Mouse (Mus musculus) forebrain, embryonic 12.5 days (tissue): ENCODE data around the gene Krtap28-10. TPM values are rescaled to one million over a fixed set of nuclear protein-coding genes. Genes with fewer than 3 reads are reported as not detected.

ENCODE experiments used
- ATAC-seq: fragments of 200-750 bp; cut with Nextera tagmentation; 2 replicates; pipeline ENCODE4 v1.8.0; 2017; ENCODE audit warnings: moderate TSS enrichment; ENCODE audit not compliant: low FRiP score
- H3K27ac ChIP-seq: fragments of 300-500 bp; sonication (generic); 2 replicates; pipeline ENCODE4 v1.5.1; 2016; ENCODE audit warnings: mild to moderate bottlenecking
- H3K27me3 ChIP-seq: fragments of 300-500 bp; sonication (generic); 2 replicates; pipeline ENCODE4 v1.6.1; 2016; ENCODE audit warnings: mild to moderate bottlenecking
- H3K36me3 ChIP-seq: fragments of 300-500 bp; sonication (generic); replicated peaks from 2 replicates; pipeline ENCODE4 v1.6.1; 2016; ENCODE audit warnings: mild to moderate bottlenecking
- H3K4me1 ChIP-seq: fragments of 300-500 bp; sonication (generic); 2 replicates; pipeline ENCODE4 v1.6.1; 2016
- H3K4me2 ChIP-seq: fragments of 300-500 bp; sonication (generic); 2 replicates; pipeline ENCODE4 v1.6.1; 2016; ENCODE audit warnings: mild to moderate bottlenecking, moderate library complexity
- H3K4me3 ChIP-seq: fragments of 300-500 bp; sonication (generic); replicated peaks from 2 replicates; pipeline ENCODE4 v1.5.1; 2016; ENCODE audit warnings: mild to moderate bottlenecking
- H3K9ac ChIP-seq: fragments of 300-500 bp; sonication (generic); 2 replicates; pipeline ENCODE4 v1.6.1; 2016; ENCODE audit warnings: mild to moderate bottlenecking
- H3K9me3 ChIP-seq: fragments of 300-500 bp; sonication (generic); 2 replicates; pipeline ENCODE4 v1.6.1; 2016
- WGBS: fragments of 180-500 bp; shearing (Covaris S2); methylation state at CpG from one replicate; pipeline ENCODE4 v1.1.7; 2016; 5-methylcytosine and 5-hydroxymethylcytosine counted together
- polyA plus RNA-seq: library from polyadenylated mRNA; unstranded; fragments of >200 nt; fragmentation: Nextera tagmentation; extraction: Ambion mirVana; gene quantifications from 2 replicates; pipeline ENCODE4 v1.2.1, GENCODE M21; 2016

Gene Krtap28-10
- not detected in 2 replicates for polyA plus RNA-seq

- no peak within 1 kb of the TSS for H3K9ac ChIP-seq
- H3K4me1 ChIP-seq, result peaks cover 5% of the 10 kb centered on the region; the same call in 1 of the 2 replicates
- no peak within 1 kb of the TSS for H3K4me3 ChIP-seq
- 0 out of 2 replicates have a peak, but pooled peaks cover 3% of the 10 kb centered on the region for H3K27me3 ChIP-seq
- no peaks in the 10 kb centered on the region for H3K9me3 ChIP-seq
- ATAC-seq, result no peak
- H3K4me2 ChIP-seq, result no peak within 1 kb of the TSS
- H3K36me3 ChIP-seq, result no peaks in the 10 kb centered on the region
- H3K27ac ChIP-seq, result no peak within 1 kb of the TSS
- 87% methylated on average over 2 of the region's 2 CpGs for WGBS
Measured at GRCm38 (mm10) chr1:83042380-83042779, at the start of gene Krtap28-10. Gene Krtap28-10 (minus strand): TSS chr1:83042480.

GRCm38 (mm10) chr1:83091268-83091667, 49.0 kb upstream of the Krtap28-10 start:
- Histone ChIP-seq H3K27ac (no peak overlapping the region), H3K4me3 (no peak overlapping the region), H3K4me1 (no peaks in the 10 kb centered on the region), H3K9me3 (no peaks in the 10 kb centered on the region), H3K27me3 (no peaks in the 10 kb centered on the region), H3K9ac (no peak overlapping the region), H3K4me2 (no peak overlapping the region), H3K36me3 (no peaks in the 10 kb centered on the region)
- ATAC-seq, result no peak
- WGBS, result 76% methylated on average over 3 of the region's 3 CpGs

DNA sequence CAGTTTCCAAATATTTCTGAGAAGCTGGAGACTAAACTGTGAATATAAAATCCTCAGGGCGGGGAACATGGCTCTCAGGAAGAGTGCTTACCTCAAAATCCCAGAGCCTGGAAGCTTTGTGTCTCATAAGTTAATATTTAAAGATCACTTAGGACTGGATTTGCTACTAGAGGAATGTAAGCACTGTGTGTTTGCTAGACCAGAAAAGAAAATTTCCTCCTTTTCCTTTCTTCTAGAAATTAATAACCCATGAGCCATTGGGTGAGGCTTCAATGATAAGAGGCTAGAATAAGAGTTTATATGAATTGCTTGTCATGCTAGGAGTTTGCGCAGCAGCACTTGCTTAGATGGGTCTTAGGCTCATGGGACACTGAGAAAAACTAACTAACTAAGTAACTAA, 42.5 kb upstream of the Krtap28-10 start:
- WGBS, result 92% methylated on average over 2 of the region's 2 CpGs
- no peak overlapping the region for H3K9ac ChIP-seq
- no peak overlapping the region for H3K27ac ChIP-seq
- no peaks in the 10 kb centered on the region for H3K4me1 ChIP-seq
- H3K4me2 ChIP-seq, result no peak overlapping the region
- no peaks in the 10 kb centered on the region for H3K9me3 ChIP-seq
- ATAC-seq, result no peak
- H3K36me3 ChIP-seq, result no peaks in the 10 kb centered on the region
- H3K4me3 ChIP-seq, result no peak overlapping the region
- no peaks in the 10 kb centered on the region for H3K27me3 ChIP-seq

DNA sequence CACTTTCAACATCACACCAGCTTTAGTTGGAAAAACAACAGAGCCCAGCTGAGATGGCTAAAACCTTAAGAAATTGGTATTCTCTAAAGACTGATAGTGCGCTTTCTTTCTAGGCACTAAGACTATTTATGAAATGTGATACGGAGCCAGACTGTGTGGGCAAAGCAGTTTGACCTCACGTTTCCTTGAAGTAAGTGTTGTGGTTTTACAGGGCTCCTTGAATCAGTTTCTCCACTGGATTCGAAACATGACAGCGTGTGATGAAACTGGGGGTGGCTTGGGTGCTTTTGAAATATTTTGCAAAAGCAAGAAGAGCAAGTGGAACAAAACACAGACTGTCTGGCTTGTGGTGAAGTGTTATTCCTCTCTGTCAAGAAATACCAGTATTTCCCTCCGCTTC, 34.7 kb upstream of the Krtap28-10 start:
- Histone ChIP-seq H3K27me3 (no peaks in the 10 kb centered on the region), H3K9ac (no peak overlapping the region), H3K4me2 (no peak overlapping the region), H3K4me1 (peaks cover 4% of the 10 kb centered on the region), H3K4me3 (no peak overlapping the region), H3K36me3 (no peaks in the 10 kb centered on the region), H3K9me3 (no peaks in the 10 kb centered on the region), H3K27ac (no peak overlapping the region)
- ATAC-seq, result no peak
- WGBS, result 88% methylated on average over 6 of the region's 6 CpGs

DNA sequence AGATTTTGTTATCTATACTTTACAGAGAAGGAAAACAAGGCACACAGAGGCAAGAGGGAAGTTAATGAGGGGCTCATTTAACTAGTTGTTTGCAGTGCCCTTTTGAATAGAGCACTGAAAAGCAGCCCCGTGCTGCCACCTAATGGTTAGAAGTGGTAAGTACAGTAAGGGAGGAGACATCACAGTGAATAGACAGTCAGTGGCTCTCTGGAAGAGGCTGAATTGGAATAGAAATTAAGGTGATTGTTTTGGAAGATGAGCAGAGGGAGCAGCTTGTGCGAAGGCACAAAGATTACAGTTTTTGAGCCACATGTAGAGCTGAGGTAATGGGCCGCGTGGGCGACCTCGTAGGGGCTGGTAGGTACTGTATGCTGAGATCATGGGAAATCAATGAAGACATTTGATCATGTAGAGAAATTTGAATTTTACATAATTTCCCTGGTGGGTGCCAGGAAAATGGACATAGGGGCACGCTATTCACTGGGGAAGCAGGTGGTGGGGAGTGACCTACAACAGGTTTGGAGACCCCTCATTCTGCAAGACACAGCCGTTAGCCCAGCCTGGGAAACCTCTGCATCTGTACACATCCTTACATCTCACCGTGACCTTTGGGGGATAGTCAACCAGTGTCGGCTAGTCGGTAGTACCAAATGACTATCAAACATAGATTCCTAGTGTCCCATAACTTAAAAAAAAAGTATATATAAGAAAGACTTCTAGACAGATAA, 34.1 kb upstream of the Krtap28-10 start:
- WGBS, result 52% methylated on average over 11 of the region's 11 CpGs
- Histone ChIP-seq H3K4me3 (peak overlapping the region; percentile 22), H3K27ac (no peak overlapping the region), H3K27me3 (no peaks in the 10 kb centered on the region), H3K9me3 (no peaks in the 10 kb centered on the region), H3K4me2 (peak overlapping the region; percentile 42), H3K4me1 (peaks cover 4% of the 10 kb centered on the region), H3K36me3 (no peaks in the 10 kb centered on the region), H3K9ac (no peak overlapping the region)
- ATAC-seq, result peak; percentile 87

- Histone ChIP-seq H3K4me3 (peak overlapping the region; percentile 22), H3K27me3 (no peaks in the 10 kb centered on the region), H3K36me3 (no peaks in the 10 kb centered on the region), H3K9ac (no peak overlapping the region), H3K4me2 (peak overlapping the region; percentile 42), H3K27ac (no peak overlapping the region), H3K4me1 (peaks cover 4% of the 10 kb centered on the region), H3K9me3 (no peaks in the 10 kb centered on the region)
- 36% methylated on average over 15 of the region's 15 CpGs for WGBS
- peak; percentile 17; the same call in 1 of the 2 replicates for ATAC-seq
Measured at GRCm38 (mm10) chr1:83075526-83076189, 33.4 kb upstream of the Krtap28-10 start.

- H3K4me1 ChIP-seq, result no peaks in the 10 kb centered on the region
- no peak overlapping the region for H3K27ac ChIP-seq
- H3K27me3 ChIP-seq, result no peaks in the 10 kb centered on the region
- no peak overlapping the region for H3K4me3 ChIP-seq
- no peak overlapping the region for H3K9ac ChIP-seq
- H3K9me3 ChIP-seq, result no peaks in the 10 kb centered on the region
- no peak overlapping the region for H3K4me2 ChIP-seq
- WGBS, result 90% methylated on average over 10 of the region's 10 CpGs
- ATAC-seq, result no peak
- no peaks in the 10 kb centered on the region for H3K36me3 ChIP-seq
Measured at GRCm38 (mm10) chr1:83067205-83067604, 24.9 kb upstream of the Krtap28-10 start.

GRCm38 (mm10) chr1:83066577-83066976, 24.3 kb upstream of the Krtap28-10 start:
- Histone ChIP-seq H3K9me3 (no peaks in the 10 kb centered on the region), H3K27me3 (no peaks in the 10 kb centered on the region), H3K9ac (no peak overlapping the region), H3K4me3 (no peak overlapping the region), H3K36me3 (no peaks in the 10 kb centered on the region), H3K4me1 (no peaks in the 10 kb centered on the region), H3K4me2 (no peak overlapping the region), H3K27ac (no peak overlapping the region)
- ATAC-seq, result no peak
- whole genome bisulfite sequencing, result 76% methylated on average over 4 of the region's 4 CpGs

DNA sequence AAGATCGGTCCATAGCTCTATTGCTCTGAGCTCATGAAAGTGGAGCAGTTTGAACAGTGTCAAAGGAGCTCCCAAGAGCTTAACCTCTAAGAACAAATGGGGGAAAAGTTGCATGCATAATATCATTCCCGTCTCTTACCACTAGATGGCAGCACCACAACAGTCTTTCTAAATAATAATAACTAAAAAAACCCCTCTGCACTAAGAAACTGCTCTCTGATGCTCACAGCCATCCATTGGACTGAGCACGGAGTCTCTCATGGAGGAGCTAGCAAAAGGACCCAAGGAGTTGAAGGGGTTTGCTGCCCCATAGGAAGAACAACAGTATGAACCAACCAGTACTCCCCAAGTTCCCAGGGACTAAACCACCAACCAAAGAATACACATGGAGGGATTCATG, 22.6 kb upstream of the Krtap28-10 start:
- Histone ChIP-seq H3K4me3 (no peak overlapping the region), H3K4me2 (no peak overlapping the region), H3K9ac (no peak overlapping the region), H3K27me3 (no peaks in the 10 kb centered on the region), H3K9me3 (no peaks in the 10 kb centered on the region), H3K4me1 (no peaks in the 10 kb centered on the region), H3K27ac (no peak overlapping the region), H3K36me3 (no peaks in the 10 kb centered on the region)
- 27% methylated on average over 3 of the region's 3 CpGs for WGBS
- no peak for ATAC-seq

GRCm38 (mm10) chr1:83060643-83061042, 18.4 kb upstream of the Krtap28-10 start, which contains the start of gene Krtap28-13:
Gene Krtap28-13 (plus strand): TSS chr1:83060930.
- H3K36me3 ChIP-seq, result no peaks in the 10 kb centered on the region
- 96% methylated on average over 4 of the region's 4 CpGs for WGBS

DNA sequence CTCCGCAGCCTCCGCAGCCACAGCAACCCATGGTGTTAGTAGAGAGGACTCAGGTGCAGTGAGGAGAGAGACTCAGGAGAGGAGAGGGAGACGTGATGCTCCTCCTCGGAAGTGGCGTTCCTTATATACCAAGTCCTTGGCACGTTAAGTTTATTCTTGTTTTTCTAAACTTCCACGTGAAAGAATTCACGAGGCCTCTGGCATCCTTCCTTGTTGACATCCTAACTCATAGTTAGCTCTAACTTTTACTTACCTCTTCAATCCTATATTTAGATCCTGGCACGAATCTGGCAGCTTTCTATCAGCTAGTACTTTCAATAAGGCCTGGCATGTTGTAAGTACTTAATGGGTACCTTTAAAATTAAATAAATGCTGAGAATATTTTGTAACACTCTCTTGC, 17.0 kb upstream of the Krtap28-10 start, which contains the start of gene A030005K14Rik:
Gene A030005K14Rik (minus strand): TSS at position 101 of the 400 bp plus-strand sequence.
- Histone ChIP-seq H3K4me3 (no peak within 1 kb of the TSS), H3K4me2 (no peak within 1 kb of the TSS), H3K4me1 (no peaks in the 10 kb centered on the region), H3K9ac (no peak within 1 kb of the TSS), H3K36me3 (no peaks in the 10 kb centered on the region), H3K9me3 (no peaks in the 10 kb centered on the region), H3K27ac (no peak within 1 kb of the TSS), H3K27me3 (no peaks in the 10 kb centered on the region)
- 88% methylated on average over 9 of the region's 9 CpGs for WGBS
- ATAC-seq, result no peak

More at GRCm38 (mm10) chr1:83060643-83061042, 18.4 kb upstream of the Krtap28-10 start, which contains the start of gene Krtap28-13:
- Histone ChIP-seq H3K9me3 (no peaks in the 10 kb centered on the region), H3K4me1 (no peaks in the 10 kb centered on the region), H3K4me2 (no peak within 1 kb of the TSS), H3K27me3 (no peaks in the 10 kb centered on the region), H3K27ac (no peak within 1 kb of the TSS), H3K4me3 (no peak within 1 kb of the TSS), H3K9ac (no peak within 1 kb of the TSS)
- no peak for ATAC-seq

DNA sequence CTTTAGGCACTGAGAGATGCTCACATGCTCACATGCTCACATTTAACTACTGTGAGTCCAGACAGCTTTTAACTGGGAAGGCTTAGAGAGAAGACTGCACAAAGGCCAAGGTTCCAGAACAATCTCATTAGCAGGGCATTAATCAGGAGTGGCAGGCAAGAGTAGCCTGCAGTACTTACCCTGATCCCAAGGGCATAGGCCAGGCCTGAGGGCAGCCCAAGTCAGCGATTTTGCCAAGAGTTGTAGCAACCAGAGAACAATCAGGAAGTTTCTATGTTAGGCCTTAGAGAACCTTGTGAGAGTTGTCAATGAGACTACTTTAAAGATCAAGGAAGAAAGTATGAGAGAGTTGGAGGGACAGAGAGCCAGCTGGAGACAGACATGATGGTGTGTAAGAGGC, 16.2 kb upstream of the Krtap28-10 start:
- H3K4me1 ChIP-seq, result no peaks in the 10 kb centered on the region
- ATAC-seq, result no peak
- WGBS, result 78% methylated on average over 1 of the region's 1 CpGs
- H3K9ac ChIP-seq, result no peak overlapping the region
- H3K27ac ChIP-seq, result no peak overlapping the region
- no peaks in the 10 kb centered on the region for H3K36me3 ChIP-seq
- no peak overlapping the region for H3K4me3 ChIP-seq
- H3K4me2 ChIP-seq, result no peak overlapping the region
- H3K9me3 ChIP-seq, result no peaks in the 10 kb centered on the region
- H3K27me3 ChIP-seq, result no peaks in the 10 kb centered on the region
